Mouse (Mus musculus) cortical plate, adult 2 months (tissue): ENCODE measurements around the gene Plcb2. TPM values are rescaled to one million over a fixed set of nuclear protein-coding genes. Genes with fewer than 3 reads are reported as not detected.

Experiments
- H3K27ac ChIP-seq: fragments of 200-500 bp; 2 replicates; pipeline ENCODE4 v1.5.1; 2012; ENCODE audit warnings: low read length, control low read depth, inconsistent platforms; ENCODE audit not compliant: insufficient read depth
- H3K4me1 ChIP-seq: fragments of 200-500 bp; 2 replicates; pipeline ENCODE4 v1.6.1; 2011; ENCODE audit warnings: low read length; ENCODE audit not compliant: control insufficient read depth, insufficient read depth
- H3K4me3 ChIP-seq: fragments of 200-500 bp; 2 replicates; pipeline ENCODE4 v1.5.1; 2011; ENCODE audit warnings: mild to moderate bottlenecking, low read length, control low read depth; ENCODE audit not compliant: insufficient read depth
- CTCF ChIP-seq: fragments of 200-500 bp; IDR thresholded peaks from 2 replicates; pipeline ENCODE4 v1.5.1; 2011; ENCODE audit warnings: mild to moderate bottlenecking, control low read depth, low read length; ENCODE audit not compliant: insufficient read depth; ENCODE audit errors: extremely low read depth
- POLR2A ChIP-seq: fragments of 200-500 bp; IDR thresholded peaks from 2 replicates; pipeline ENCODE4 v1.6.1; 2011; ENCODE audit warnings: mild to moderate bottlenecking, low read length, control low read depth; ENCODE audit not compliant: insufficient read depth; ENCODE audit errors: extremely low read depth
- polyA plus RNA-seq: library from polyadenylated mRNA; depleted of rRNA; stranded (reverse); fragments of >200 nt; gene quantifications from 2 replicates; pipeline ENCODE4 v1.2.3, GENCODE M21; 2012; rRNA removed

The Plcb2 gene
- polyA plus RNA-seq, 1 experiment: 2.9 TPM

DNA sequence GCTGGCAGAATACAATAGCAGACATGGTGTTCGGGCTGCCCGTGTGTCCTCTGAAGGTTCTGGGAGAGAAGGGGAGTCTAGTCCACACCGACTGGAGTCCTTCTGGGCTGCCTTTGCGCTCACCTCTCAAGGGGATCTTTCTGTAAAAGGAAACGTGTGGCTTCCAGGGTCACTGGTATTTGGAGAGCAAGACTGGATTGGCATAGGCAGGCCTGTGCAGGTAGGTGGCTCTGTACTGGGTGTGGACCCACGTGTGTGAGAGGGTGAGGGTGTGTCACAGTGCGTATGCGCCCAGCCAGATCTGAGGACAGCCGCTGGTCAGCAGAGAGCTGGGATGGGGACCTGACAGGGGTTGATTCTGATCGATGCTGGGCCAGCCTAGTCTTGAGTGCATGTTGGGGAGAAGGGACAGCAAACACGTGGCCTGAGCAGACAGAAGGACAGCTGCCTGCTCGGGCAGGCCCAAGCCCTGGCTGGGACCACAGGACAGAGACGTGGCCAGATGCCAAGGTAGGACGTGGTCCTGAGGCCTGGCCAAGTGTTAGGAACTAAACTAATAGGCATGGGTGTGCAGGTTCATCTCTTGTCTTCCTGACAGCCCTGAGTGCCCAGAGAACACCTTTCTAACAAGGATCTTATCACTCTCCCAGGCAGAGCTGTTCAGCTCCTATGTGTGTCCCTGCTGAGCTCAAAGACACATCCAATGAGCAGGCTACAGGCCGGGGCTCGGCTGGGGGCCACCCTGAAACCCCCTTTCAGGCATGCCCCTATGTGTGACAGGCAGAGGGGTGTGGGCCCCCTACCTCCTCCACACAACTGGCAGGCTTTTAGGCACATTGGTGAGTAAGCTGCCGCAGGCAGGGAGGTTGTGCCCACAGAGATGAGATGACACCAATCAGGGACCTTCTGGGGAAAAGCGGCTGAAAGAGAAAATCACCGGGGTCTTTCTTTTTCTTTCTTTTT is 64.2 kb downstream of the Plcb2 start:
- no peak for TF ChIP-seq CTCF
- TF ChIP-seq POLR2A: no peak
- Histone ChIP-seq H3K27ac (no peak overlapping the region), H3K4me3 (peak overlapping the region; percentile 67), H3K4me1 (peaks cover 8% of the 10 kb centered on the region; the same call in 1 of the 2 replicates)

- peak within 1 kb of the TSS; percentile 47; the same call in 1 of the 2 replicates for H3K27ac ChIP-seq
- H3K4me1 ChIP-seq: peaks cover 8% of the 10 kb centered on the region; the same call in 1 of the 2 replicates
- TF ChIP-seq POLR2A (peak; percentile 20; the same call in 1 of the 2 replicates), CTCF (no peak)
- H3K4me3 ChIP-seq: peak within 1 kb of the TSS; percentile 67
Measured at GRCm38 (mm10) chr2:118662902-118663803, 65.1 kb downstream of the Plcb2 start, which contains the start of gene Pak6. TSS of gene Pak6 (plus strand) at chr2:118663303.

DNA sequence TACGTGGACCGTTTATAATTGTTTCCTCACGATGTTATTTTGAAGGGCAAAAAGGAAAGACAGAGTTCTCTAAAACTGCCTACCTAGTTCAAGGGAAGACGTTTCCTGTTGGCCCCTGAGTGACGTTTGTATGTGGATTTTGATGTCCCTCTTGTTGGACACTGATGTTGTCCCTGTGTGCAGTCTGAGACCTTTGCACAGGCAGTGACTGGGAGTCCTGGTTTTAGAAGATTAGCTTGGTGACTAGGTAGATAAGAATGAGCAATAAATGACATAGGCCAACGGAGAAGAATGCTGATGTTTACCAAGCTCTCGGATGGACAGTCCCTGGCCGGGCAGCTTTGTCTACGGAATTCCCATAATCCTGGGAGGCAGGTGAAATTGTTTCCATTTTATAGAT is 66.3 kb downstream of the Plcb2 start:
- H3K27ac ChIP-seq: no peak overlapping the region
- no peak for TF ChIP-seq POLR2A
- H3K4me1 ChIP-seq: peaks cover 8% of the 10 kb centered on the region; the same call in 1 of the 2 replicates
- no peak overlapping the region for H3K4me3 ChIP-seq

DNA sequence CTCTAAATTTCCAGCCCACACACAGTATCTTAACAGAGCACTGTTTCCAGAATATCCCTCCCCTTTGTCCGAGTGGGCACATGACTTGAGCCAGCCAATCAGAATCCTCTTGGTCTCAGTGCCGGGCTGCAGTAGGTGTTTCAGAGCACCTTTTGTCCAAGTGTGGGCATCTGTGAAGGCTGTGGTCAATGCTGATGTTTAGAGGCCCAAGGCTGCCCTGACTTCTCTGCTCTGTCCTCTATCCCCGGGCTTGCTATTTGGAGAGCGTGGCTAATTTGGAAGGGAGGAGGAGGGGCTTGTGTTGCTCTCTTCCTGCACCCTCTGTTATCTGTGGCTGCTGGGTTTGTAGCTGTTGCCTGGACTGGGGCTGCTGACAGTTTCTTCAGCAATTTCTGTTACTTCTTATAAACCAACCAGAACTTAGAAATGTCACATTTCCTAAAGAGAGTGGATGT is 68.2 kb downstream of the Plcb2 start:
- TF ChIP-seq CTCF: no peak
- TF ChIP-seq POLR2A: peak; percentile 21; the same call in 1 of the 2 replicates

DNA sequence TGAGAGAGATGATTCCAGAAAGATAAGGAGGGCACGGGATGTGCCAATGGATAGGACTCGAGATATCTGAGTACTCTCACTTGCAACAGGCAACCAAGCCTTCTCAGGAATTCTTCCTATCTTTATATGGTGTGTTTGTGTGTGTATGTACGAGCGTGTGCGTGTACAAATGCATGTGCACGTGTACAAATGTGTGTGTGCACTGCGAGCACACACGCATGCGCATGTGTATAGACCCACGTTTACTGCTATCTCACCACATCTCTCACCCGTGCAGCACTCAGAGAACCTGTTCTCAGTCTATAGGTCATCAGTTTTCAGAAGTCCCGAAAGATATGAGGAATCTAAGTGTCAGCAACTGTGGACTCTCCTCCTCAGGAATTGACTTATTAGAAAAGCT is 68.7 kb downstream of the Plcb2 start:
- TF ChIP-seq POLR2A (no peak), CTCF (no peak)
- Histone ChIP-seq H3K4me1 (peaks cover 3% of the 10 kb centered on the region; the same call in 1 of the 2 replicates), H3K4me3 (no peak overlapping the region; the same call in 1 of the 2 replicates), H3K27ac (no peak overlapping the region)

More for the DNA sequence above, 68.2 kb downstream of the Plcb2 start:
- H3K4me1 ChIP-seq: peaks cover 4% of the 10 kb centered on the region; the same call in 1 of the 2 replicates
- H3K4me3 ChIP-seq: peak overlapping the region; percentile 27
- 0 out of 2 replicates have a peak overlapping the region, but pooled peaks have one; percentile 24 for H3K27ac ChIP-seq

DNA sequence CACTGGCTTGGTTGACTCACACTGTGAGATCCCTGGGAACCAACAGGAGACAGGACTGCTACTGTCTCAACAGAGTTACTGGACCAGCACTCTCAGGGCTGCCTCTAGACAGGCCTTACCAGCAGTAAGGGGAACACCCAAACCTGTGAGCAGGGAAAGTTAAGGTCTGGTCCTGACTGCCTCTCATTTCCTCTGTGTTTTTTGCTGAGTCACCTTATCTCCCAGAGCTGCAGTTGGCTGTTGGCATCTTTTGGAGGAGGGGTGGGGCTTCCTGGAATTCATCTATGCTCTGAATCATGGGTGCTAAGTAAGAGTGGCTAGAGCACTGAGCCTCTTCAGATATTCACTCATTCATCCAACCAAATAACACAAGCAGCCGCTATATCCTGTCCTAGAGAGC is 69.2 kb downstream of the Plcb2 start:
- H3K27ac ChIP-seq: no peak overlapping the region
- no peak overlapping the region for H3K4me3 ChIP-seq
- TF ChIP-seq POLR2A: no peak
- TF ChIP-seq CTCF: no peak
- H3K4me1 ChIP-seq: peaks cover 3% of the 10 kb centered on the region; the same call in 1 of the 2 replicates

DNA sequence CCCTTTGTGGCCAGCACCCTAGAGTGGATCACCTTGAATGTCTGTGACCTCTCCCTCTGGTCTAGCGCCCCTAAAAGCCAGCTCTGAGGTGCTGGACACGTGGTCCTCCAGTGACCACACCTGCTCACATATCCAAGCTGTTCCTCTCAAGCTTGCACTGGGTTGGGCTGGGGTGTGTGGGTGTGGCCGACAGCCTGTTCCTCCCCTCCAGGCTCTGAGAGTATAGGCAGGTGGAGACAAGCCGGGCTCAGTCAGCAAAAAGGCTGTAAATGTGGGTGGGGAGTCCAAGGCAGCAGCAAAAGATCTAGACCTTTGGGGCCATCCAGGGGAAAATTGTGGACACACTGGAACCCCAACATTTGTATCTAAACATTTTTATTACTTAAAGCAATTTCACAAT is 69.8 kb downstream of the Plcb2 start:
- Histone ChIP-seq H3K4me1 (peaks cover 3% of the 10 kb centered on the region; the same call in 1 of the 2 replicates), H3K27ac (no peak overlapping the region), H3K4me3 (no peak overlapping the region)
- TF ChIP-seq POLR2A: no peak

Other genes starting within 250 kb of the Plcb2 start
- gene Srp14, start 248.7 kb downstream of the Plcb2 start, polyA plus RNA-seq: 204 and 210 TPM in 2 replicates
- gene Bmf, start 178.8 kb downstream of the Plcb2 start, polyA plus RNA-seq: 3.4 and 3.6 TPM in 2 replicates
- 1.9 and 2.8 TPM in 2 replicates for gene Bub1b, start 130.2 kb downstream of the Plcb2 start, polyA plus RNA-seq
- 58.0 and 63.1 TPM in 2 replicates for gene Pak6, start 65.1 kb downstream of the Plcb2 start, polyA plus RNA-seq
- 11.3 and 17.9 TPM in 2 replicates for gene Ankrd63, start 24.5 kb downstream of the Plcb2 start, polyA plus RNA-seq
- 22.4 and 24.7 TPM in 2 replicates for gene Inafm2, start 17.3 kb upstream of the Plcb2 start, polyA plus RNA-seq
- gene Ccdc9b, start 34.2 kb upstream of the Plcb2 start, polyA plus RNA-seq: 3.5 and 4.2 TPM in 2 replicates
- not detected in 2 replicates for gene Phgr1, start 44.3 kb upstream of the Plcb2 start, polyA plus RNA-seq
- gene Disp2, start 51.3 kb upstream of the Plcb2 start, polyA plus RNA-seq: 128 and 137 TPM in 2 replicates
- 1.9 and 2.2 TPM in 2 replicates for gene Knstrn, start 85.6 kb upstream of the Plcb2 start, polyA plus RNA-seq
- gene Ivd, start 133.5 kb upstream of the Plcb2 start, polyA plus RNA-seq: 104 and 119 TPM in 2 replicates
- 21.8 and 22.5 TPM in 2 replicates for gene Bahd1, start 171.9 kb upstream of the Plcb2 start, polyA plus RNA-seq
- gene Chst14, start 198.1 kb upstream of the Plcb2 start, polyA plus RNA-seq: 2.8 and 3.1 TPM in 2 replicates